Mouse (Mus musculus): ENCODE data around the gene Rad17.

DNA sequence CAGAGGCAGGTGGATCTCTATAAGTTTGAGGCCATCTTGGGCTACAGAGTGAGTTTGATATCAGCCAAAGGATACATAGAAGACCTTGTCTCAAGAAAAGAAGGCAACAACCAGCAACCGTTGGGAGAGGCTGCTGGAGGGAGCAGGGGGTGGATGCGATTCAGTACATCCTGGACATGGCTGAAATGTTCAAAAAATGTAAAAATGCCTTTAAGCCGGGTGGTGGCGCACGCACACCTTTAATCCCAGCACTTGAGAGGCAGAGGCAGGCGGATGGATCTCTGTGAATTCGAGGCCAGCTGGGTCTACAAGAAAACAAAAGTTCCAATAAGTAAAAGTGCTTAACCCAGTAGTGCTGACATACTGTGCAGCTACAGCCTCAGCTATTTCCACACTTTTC, 36.7 kb upstream of the Rad17 start:
- TF ChIP-seq CTCF (IDR thresholded peaks at IDR 0.05; ENCODE audit: low read depth, low read length) (peak; percentile 57), POLR2A (IDR thresholded peaks at IDR 0.05; ENCODE audit: insufficient read depth, low read length) (no peak), EP300 (IDR thresholded peaks at IDR 0.05; ENCODE audit: insufficient read depth, low read depth, low read length) (no peak)

Measured in ES-Bruce4 (cell line).